Mouse (Mus musculus): Measurements from ENCODE around the gene Tmem38a. TPM values are rescaled to one million over a fixed set of nuclear protein-coding genes. Genes with fewer than 3 reads are reported as not detected.

Tmem38a gene
- total and polyA plus RNA-seq, 2 experiments from 2014 or later = 47.7 to 71.8 TPM

GRCm38 (mm10) chr8:72572507-72572906 lies 652 bp downstream of the Tmem38a start:
- WGBS = 5% methylated on average over 10 of the region's 10 CpGs
- DNase-seq (ENCODE audit: low spot score) = no peak
- TF ChIP-seq CTCF (IDR thresholded peaks at IDR 0.05; ENCODE audit: low read depth) = no peak
- Histone ChIP-seq H3K27ac (peak overlapping the region; percentile 91), H3K4me3 (ENCODE audit: low read length) (peak overlapping the region; percentile 79), H3K27me3 (ENCODE audit: insufficient read depth, low read length) (no peaks in the 10 kb centered on the region), H3K9me3 (ENCODE audit: low read length) (no peaks in the 10 kb centered on the region), H3K4me2 (ENCODE audit: low read depth, low read length) (peak overlapping the region; percentile 93), H3K9ac (replicated peaks; ENCODE audit: low read length) (peak overlapping the region; percentile 71), H3K4me1 (ENCODE audit: insufficient read depth, low read length) (peaks cover 11% of the 10 kb centered on the region), H3K36me3 (ENCODE audit: insufficient read depth, low read length) (peaks cover 14% of the 10 kb centered on the region)
- no peak for ATAC-seq

GRCm38 (mm10) chr8:72573450-72573849 lies 1.6 kb downstream of the Tmem38a start:
- TF ChIP-seq CTCF (IDR thresholded peaks at IDR 0.05; ENCODE audit: low read depth) = no peak
- no peak overlapping the region for H3K9ac ChIP-seq (replicated peaks; ENCODE audit: low read length)
- H3K9me3 ChIP-seq (ENCODE audit: low read length) = no peaks in the 10 kb centered on the region
- WGBS = 71% methylated on average over 6 of the region's 6 CpGs
- H3K27ac ChIP-seq = no peak overlapping the region
- H3K4me2 ChIP-seq (ENCODE audit: low read depth, low read length) = peak overlapping the region; percentile 93
- DNase-seq (ENCODE audit: low spot score) (no peak), ATAC-seq (no peak)
- no peaks in the 10 kb centered on the region for H3K27me3 ChIP-seq (ENCODE audit: insufficient read depth, low read length)
- peaks cover 6% of the 10 kb centered on the region for H3K36me3 ChIP-seq (ENCODE audit: insufficient read depth, low read length)
- no peak overlapping the region for H3K4me3 ChIP-seq (ENCODE audit: low read length)
- peaks cover 11% of the 10 kb centered on the region for H3K4me1 ChIP-seq (ENCODE audit: insufficient read depth, low read length)

GRCm38 (mm10) chr8:72575915-72576314 lies 4.1 kb downstream of the Tmem38a start:
- H3K27me3 ChIP-seq (ENCODE audit: insufficient read depth, low read length) = no peaks in the 10 kb centered on the region
- no peak overlapping the region for H3K4me2 ChIP-seq (ENCODE audit: low read depth, low read length)
- H3K4me3 ChIP-seq (ENCODE audit: low read length) = no peak overlapping the region
- H3K9me3 ChIP-seq (ENCODE audit: low read length) = no peaks in the 10 kb centered on the region
- 93% methylated on average over 6 of the region's 6 CpGs for WGBS
- ATAC-seq (no peak), DNase-seq (ENCODE audit: low spot score) (no peak)
- TF ChIP-seq CTCF (IDR thresholded peaks at IDR 0.05; ENCODE audit: low read depth) = no peak
- H3K27ac ChIP-seq = no peak overlapping the region
- peaks cover 5% of the 10 kb centered on the region; the same call in 1 of the 2 replicates for H3K36me3 ChIP-seq (ENCODE audit: insufficient read depth, low read length)
- peaks cover 6% of the 10 kb centered on the region for H3K4me1 ChIP-seq (ENCODE audit: insufficient read depth, low read length)
- H3K9ac ChIP-seq (replicated peaks; ENCODE audit: low read length) = no peak overlapping the region

GRCm38 (mm10) chr8:72577266-72577665 lies 5.4 kb downstream of the Tmem38a start:
- Histone ChIP-seq H3K27ac (no peak overlapping the region), H3K4me1 (ENCODE audit: insufficient read depth, low read length) (peaks cover 6% of the 10 kb centered on the region), H3K4me2 (ENCODE audit: low read depth, low read length) (no peak overlapping the region), H3K36me3 (ENCODE audit: insufficient read depth, low read length) (peaks cover 5% of the 10 kb centered on the region; the same call in 1 of the 2 replicates), H3K27me3 (ENCODE audit: insufficient read depth, low read length) (no peaks in the 10 kb centered on the region), H3K9ac (replicated peaks; ENCODE audit: low read length) (no peak overlapping the region), H3K4me3 (ENCODE audit: low read length) (no peak overlapping the region), H3K9me3 (ENCODE audit: low read length) (no peaks in the 10 kb centered on the region)
- 79% methylated on average over 3 of the region's 3 CpGs for whole genome bisulfite sequencing
- DNase-seq (ENCODE audit: low spot score) (no peak), ATAC-seq (no peak)
- no peak for TF ChIP-seq CTCF (IDR thresholded peaks at IDR 0.05; ENCODE audit: low read depth)

GRCm38 (mm10) chr8:72577941-72578340 lies 6.1 kb downstream of the Tmem38a start:
- TF ChIP-seq CTCF (IDR thresholded peaks at IDR 0.05; ENCODE audit: low read depth) = no peak
- Histone ChIP-seq H3K27me3 (ENCODE audit: insufficient read depth, low read length) (no peaks in the 10 kb centered on the region), H3K4me2 (ENCODE audit: low read depth, low read length) (no peak overlapping the region), H3K27ac (no peak overlapping the region), H3K9ac (replicated peaks; ENCODE audit: low read length) (no peak overlapping the region), H3K9me3 (ENCODE audit: low read length) (no peaks in the 10 kb centered on the region), H3K4me3 (ENCODE audit: low read length) (no peak overlapping the region), H3K36me3 (ENCODE audit: insufficient read depth, low read length) (peaks cover 5% of the 10 kb centered on the region; the same call in 1 of the 2 replicates), H3K4me1 (ENCODE audit: insufficient read depth, low read length) (peaks cover 6% of the 10 kb centered on the region)
- no peak for DNase-seq (ENCODE audit: low spot score)
- ATAC-seq = no peak
- 89% methylated on average over 1 of the region's 1 CpGs for WGBS

- Histone ChIP-seq H3K4me3 (ENCODE audit: low read length) (no peak overlapping the region), H3K4me1 (ENCODE audit: insufficient read depth, low read length) (no peaks in the 10 kb centered on the region), H3K36me3 (ENCODE audit: insufficient read depth, low read length) (peaks cover 5% of the 10 kb centered on the region; the same call in 1 of the 2 replicates), H3K27ac (no peak overlapping the region), H3K27me3 (ENCODE audit: insufficient read depth, low read length) (no peaks in the 10 kb centered on the region), H3K9me3 (ENCODE audit: low read length) (no peaks in the 10 kb centered on the region), H3K9ac (replicated peaks; ENCODE audit: low read length) (no peak overlapping the region; the same call in 1 of the 2 replicates), H3K4me2 (ENCODE audit: low read depth, low read length) (no peak overlapping the region)
- WGBS = 59% methylated on average over 9 of the region's 9 CpGs
- no peak for TF ChIP-seq CTCF (IDR thresholded peaks at IDR 0.05; ENCODE audit: low read depth)
- ATAC-seq (no peak), DNase-seq (ENCODE audit: low spot score) (no peak)
Observed at GRCm38 (mm10) chr8:72579374-72579773, 7.5 kb downstream of the Tmem38a start.

- H3K27ac ChIP-seq = no peak overlapping the region
- H3K27me3 ChIP-seq (ENCODE audit: insufficient read depth, low read length) = no peaks in the 10 kb centered on the region
- 67% methylated on average over 7 of the region's 7 CpGs for WGBS
- no peaks in the 10 kb centered on the region for H3K9me3 ChIP-seq (ENCODE audit: low read length)
- H3K9ac ChIP-seq (replicated peaks; ENCODE audit: low read length) = no peak overlapping the region
- H3K4me2 ChIP-seq (ENCODE audit: low read depth, low read length) = no peak overlapping the region
- TF ChIP-seq CTCF (IDR thresholded peaks at IDR 0.05; ENCODE audit: low read depth) = no peak
- no peaks in the 10 kb centered on the region for H3K4me1 ChIP-seq (ENCODE audit: insufficient read depth, low read length)
- no peak for ATAC-seq
- H3K36me3 ChIP-seq (ENCODE audit: insufficient read depth, low read length) = peaks cover 5% of the 10 kb centered on the region; the same call in 1 of the 2 replicates
- H3K4me3 ChIP-seq (ENCODE audit: low read length) = no peak overlapping the region
- peak; percentile 41 for DNase-seq (ENCODE audit: low spot score)
Observed at GRCm38 (mm10) chr8:72583056-72583771, 11.4 kb downstream of the Tmem38a start.

Data from hindbrain, postnatal 0 days (tissue).